Mouse (Mus musculus): ENCODE data around the gene Bahd1.

- TF ChIP-seq CTCF (IDR thresholded peaks at IDR 0.05; ENCODE audit: low read depth) = no peak
- no peak for TF ChIP-seq EP300 (IDR thresholded peaks at IDR 0.05; ENCODE audit: low read depth)
These were observed 63.5 kb downstream of the Bahd1 start for GRCm38 (mm10) chr2:118963676-118964012.

Data from heart, postnatal 0 days (tissue).